Mouse (Mus musculus): ENCODE measurements around the gene Hoxd11.

Hoxd11 gene

GRCm38 (mm10) chr2:74666411-74666810 is 12.9 kb upstream of the Hoxd11 start:
- DNase-seq = peak in 1 of 2 experiments; percentile 9

GRCm38 (mm10) chr2:74667191-74667841 is 12.0 kb upstream of the Hoxd11 start:
- DNase-seq = peak in 1 of 2 experiments; percentile 53

GRCm38 (mm10) chr2:74667842-74668357 is 11.5 kb upstream of the Hoxd11 start, which contains the start of gene Hoxd13:
TSS of gene Hoxd13 (plus strand) at chr2:74668310.
- peak; percentile 45 to 63 for DNase-seq

DNA sequence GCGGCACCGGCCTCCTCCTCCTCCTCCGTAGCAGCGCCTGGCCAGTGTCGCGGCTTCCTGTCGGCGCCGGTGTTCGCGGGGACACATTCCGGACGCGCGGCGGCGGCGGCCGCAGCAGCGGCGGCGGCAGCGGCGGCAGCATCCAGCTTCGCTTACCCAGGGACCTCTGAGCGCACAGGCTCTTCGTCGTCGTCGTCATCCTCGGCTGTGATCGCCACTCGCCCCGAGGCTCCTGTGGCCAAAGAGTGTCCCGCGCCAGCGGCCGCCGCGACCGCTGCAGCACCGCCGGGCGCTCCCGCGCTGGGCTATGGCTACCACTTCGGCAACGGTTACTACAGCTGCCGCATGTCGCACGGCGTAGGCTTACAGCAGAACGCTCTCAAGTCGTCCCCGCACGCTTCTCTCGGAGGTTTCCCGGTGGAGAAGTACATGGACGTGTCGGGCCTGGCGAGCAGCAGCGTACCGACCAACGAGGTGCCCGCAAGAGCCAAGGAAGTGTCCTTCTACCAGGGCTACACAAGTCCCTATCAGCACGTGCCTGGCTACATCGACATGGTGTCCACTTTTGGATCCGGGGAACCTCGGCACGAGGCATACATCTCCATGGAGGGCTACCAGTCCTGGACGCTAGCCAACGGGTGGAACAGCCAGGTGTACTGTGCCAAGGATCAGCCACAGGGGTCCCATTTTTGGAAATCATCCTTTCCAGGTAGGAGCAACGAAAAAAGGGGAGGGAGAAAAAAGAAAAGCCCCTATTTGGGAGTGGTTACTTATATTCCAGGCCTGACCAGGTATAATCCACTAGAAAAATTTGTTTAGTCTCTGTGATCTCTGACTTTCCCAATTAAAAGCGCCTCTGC is 10.8 kb upstream of the Hoxd11 start:
- peak; percentile 54 to 66 for DNase-seq

DNA sequence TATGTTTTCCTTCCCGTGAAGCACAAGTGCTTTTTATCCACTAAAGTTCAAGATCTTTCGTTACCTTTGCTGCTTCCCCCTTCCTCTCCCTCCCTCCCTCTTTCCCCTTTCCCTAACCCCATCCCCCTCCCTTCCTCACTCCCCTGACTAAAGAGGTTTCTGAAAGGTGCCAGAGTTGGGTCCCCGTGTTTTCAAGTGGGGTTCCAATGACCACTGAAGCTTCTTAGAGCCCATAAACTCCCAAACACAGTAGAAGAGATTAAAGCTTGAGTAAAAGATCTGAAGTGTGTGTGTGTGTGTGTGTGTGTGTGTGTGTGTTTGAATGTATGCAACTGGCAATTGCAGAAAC is 10.2 kb upstream of the Hoxd11 start:
- peak in 1 of 2 experiments; percentile 19 for DNase-seq

GRCm38 (mm10) chr2:74669650-74670235 is 9.6 kb upstream of the Hoxd11 start:
- DNase-seq = peak in 1 of 2 experiments; percentile 36

GRCm38 (mm10) chr2:74670632-74671188 is 8.6 kb upstream of the Hoxd11 start:
- DNase-seq = no peak

GRCm38 (mm10) chr2:74671847-74672246 is 7.5 kb upstream of the Hoxd11 start:
- peak in 1 of 2 experiments; percentile 10 for DNase-seq

GRCm38 (mm10) chr2:74672481-74673362 is 6.6 kb upstream of the Hoxd11 start:
- DNase-seq = peak; percentile 85 to 90

GRCm38 (mm10) chr2:74673835-74674425 is 5.4 kb upstream of the Hoxd11 start:
- DNase-seq = peak in 1 of 2 experiments; percentile 20

DNA sequence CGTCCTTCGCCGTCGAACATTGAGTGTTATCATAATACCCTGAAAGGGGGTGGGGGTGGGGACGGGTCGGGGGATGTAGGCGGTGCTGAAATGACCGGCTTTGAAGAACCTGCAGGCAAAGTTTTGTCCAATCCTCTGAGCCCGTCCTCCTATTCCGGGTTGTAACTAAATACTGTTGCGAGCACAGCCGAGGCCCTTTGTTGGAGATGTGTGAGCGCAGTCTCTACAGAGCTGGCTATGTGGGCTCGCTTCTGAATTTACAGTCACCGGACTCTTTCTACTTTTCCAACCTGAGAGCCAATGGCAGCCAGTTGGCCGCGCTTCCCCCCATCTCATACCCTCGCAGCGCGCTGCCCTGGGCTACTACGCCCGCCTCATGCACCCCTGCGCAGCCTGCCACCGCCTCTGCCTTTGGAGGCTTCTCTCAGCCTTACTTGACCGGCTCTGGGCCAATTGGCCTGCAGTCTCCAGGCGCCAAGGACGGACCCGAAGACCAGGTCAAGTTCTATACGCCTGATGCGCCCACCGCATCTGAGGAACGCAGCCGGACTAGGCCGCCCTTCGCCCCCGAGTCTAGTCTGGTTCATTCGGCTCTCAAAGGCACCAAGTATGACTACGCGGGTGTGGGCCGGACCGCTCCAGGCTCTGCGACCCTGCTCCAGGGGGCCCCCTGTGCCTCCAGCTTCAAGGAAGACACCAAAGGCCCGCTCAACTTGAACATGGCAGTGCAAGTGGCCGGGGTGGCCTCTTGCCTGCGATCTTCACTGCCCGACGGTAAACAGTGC is 4.3 kb upstream of the Hoxd11 start, which contains the start of gene Hoxd12:
Hoxd12 (plus strand) TSS at position 133 of the 785 bp plus-strand sequence.
- DNase-seq = peak; percentile 49 to 60

DNA sequence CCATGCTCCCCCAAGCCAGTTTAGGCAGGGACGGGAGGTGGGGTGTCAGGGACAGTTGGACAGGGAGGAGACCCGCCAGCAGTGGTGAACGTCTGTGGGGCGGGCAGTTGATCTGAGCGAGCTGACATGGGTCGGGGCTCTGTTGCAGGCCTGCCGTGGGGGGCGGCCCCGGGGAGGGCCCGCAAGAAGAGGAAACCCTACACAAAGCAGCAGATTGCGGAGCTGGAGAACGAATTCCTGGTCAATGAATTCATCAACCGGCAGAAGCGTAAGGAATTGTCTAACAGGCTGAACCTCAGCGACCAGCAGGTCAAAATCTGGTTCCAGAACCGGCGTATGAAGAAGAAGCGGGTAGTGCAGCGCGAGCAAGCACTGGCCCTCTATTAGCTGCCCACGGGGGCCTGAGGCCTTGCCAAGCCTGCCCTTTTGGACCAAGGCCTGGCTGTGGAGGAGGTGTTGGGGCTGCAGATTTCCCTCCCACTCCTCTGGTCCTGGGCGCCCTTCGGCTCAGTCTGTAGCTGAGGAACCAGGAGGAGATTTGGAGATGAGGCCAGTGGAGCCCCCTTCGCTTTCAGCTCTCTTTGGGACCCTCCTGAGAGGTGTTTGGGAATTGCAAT is 3.6 kb upstream of the Hoxd11 start:
- peak in 1 of 2 experiments; percentile 43 for DNase-seq

- peak in 1 of 2 experiments; percentile 20 for DNase-seq
Measured at GRCm38 (mm10) chr2:74676376-74677052, 2.8 kb upstream of the Hoxd11 start.

- peak in 1 of 2 experiments; percentile 11 for DNase-seq
Measured at GRCm38 (mm10) chr2:74677106-74677505, 2.3 kb upstream of the Hoxd11 start.

DNA sequence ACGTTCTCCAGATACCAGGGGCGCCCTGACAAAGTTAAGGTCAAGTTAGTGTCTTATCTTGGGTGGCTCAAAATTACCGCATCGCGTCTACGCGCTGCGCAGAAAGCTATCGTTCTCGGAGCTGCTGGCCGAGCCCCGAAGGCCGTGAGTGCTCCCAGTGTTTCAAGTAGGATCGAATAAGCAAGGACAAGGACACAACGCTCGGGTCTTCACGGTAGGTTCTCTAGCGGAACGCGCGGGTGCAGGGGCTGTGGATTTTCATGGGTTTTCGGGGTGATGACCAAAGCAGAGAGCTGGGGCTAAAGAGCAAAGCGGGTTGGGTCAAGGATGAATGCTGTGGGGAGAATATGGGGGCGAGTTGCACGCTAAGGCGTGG is 227 bp downstream of the Hoxd11 start:
- DNase-seq = peak; percentile 53 to 69

- peak; percentile 59 to 69 for DNase-seq
Measured at GRCm38 (mm10) chr2:74679980-74680379, 623 bp downstream of the Hoxd11 start.

- DNase-seq = peak; percentile 59 to 63
Measured at GRCm38 (mm10) chr2:74680561-74681398, 1.4 kb downstream of the Hoxd11 start.

Measured in kidney, postnatal 4 days (tissue).